Comparison of ENCODE assay signal across 8 mouse cellular contexts in the genomic region with DNA sequence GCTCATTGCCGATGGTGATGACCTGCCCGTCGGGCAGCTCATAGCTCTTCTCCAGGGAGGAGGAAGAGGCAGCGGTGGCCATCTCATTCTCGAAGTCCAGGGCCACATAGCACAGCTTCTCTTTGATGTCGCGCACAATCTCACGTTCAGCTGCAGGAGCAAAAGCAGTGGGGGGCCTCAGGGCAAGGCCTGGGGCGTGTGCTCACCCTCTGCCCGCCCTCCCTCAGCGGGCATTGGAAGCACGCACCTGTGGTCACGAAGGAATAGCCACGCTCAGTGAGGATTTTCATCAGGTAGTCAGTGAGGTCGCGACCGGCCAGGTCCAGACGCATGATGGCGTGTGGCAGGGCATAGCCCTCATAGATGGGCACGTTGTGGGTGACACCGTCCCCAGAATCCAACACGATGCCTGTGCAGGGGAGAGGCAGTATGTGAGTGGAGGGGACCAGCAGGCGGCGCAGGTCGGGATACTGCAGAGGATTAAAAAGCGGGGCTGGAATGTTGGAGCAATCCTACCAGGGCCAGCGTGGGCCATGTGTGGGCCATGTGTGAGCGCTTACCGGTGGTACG. TPM values are rescaled to one million over a fixed set of nuclear protein-coding genes. Genes with fewer than 3 reads are reported as not detected.
DNase-seq lines count a peak whose midpoint lies in the region; ATAC-seq and TF ChIP-seq lines count a peak whose summit lies in the region.

No protein-coding gene starts in this region.

- H3K4me1 ChIP-seq in heart, embryonic 15.5 days (replicated peaks) = peaks cover 22% of the 10 kb centered on the region
- H3K4me1 ChIP-seq in embryonic facial prominence, embryonic 11.5 days (ENCODE audit: control insufficient read depth, insufficient read depth, low read length) = peaks cover 5% of the 10 kb centered on the region; the same call in 1 of the 2 replicates
- H3K4me1 ChIP-seq in hindbrain, postnatal 0 days (ENCODE audit: insufficient read depth, low read length) = peaks cover 11% of the 10 kb centered on the region
- peaks cover 18% of the 10 kb centered on the region for H3K4me1 ChIP-seq in neural tube, embryonic 12.5 days

- intact Hi-C loops in heart, postnatal 10 days (cut with DNase I) = no loop called here

- H3K4me2 ChIP-seq in heart, embryonic 15.5 days = 0 out of 2 replicates have a peak overlapping the region, but pooled peaks have one; percentile 31
- no peak overlapping the region; the same call in 1 of the 2 replicates for H3K4me2 ChIP-seq in embryonic facial prominence, embryonic 11.5 days (ENCODE audit: low read depth, low read length)
- H3K4me2 ChIP-seq in hindbrain, postnatal 0 days (ENCODE audit: low read depth, low read length) = peak overlapping the region; percentile 69
- H3K4me2 ChIP-seq in neural tube, embryonic 12.5 days (replicated peaks) = peak overlapping the region; percentile 62

- H3K4me3 ChIP-seq in heart, embryonic 15.5 days = peak overlapping the region; percentile 3
- H3K4me3 ChIP-seq in embryonic facial prominence, embryonic 11.5 days (ENCODE audit: low read depth, low read length) = peak overlapping the region; percentile 20
- peak overlapping the region; percentile 39 for H3K4me3 ChIP-seq in hindbrain, postnatal 0 days (ENCODE audit: low read length)
- peak overlapping the region; percentile 33 for H3K4me3 ChIP-seq in neural tube, embryonic 12.5 days

- H3K27me3 ChIP-seq in heart, embryonic 15.5 days = peaks cover 75% of the 10 kb centered on the region
- H3K27me3 ChIP-seq in embryonic facial prominence, embryonic 11.5 days (ENCODE audit: control insufficient read depth, insufficient read depth, low read length) = peaks cover 46% of the 10 kb centered on the region
- peaks cover 25% of the 10 kb centered on the region for H3K27me3 ChIP-seq in hindbrain, postnatal 0 days (ENCODE audit: insufficient read depth, low read length)
- H3K27me3 ChIP-seq in neural tube, embryonic 12.5 days (replicated peaks) = peaks cover 77% of the 10 kb centered on the region

- H3K9me3 ChIP-seq in heart, embryonic 15.5 days (replicated peaks) = no peaks in the 10 kb centered on the region
- no peaks in the 10 kb centered on the region for H3K9me3 ChIP-seq in embryonic facial prominence, embryonic 11.5 days (replicated peaks; ENCODE audit: control insufficient read depth, low read length)
- no peaks in the 10 kb centered on the region for H3K9me3 ChIP-seq in hindbrain, postnatal 0 days (ENCODE audit: low read length)
- no peaks in the 10 kb centered on the region for H3K9me3 ChIP-seq in neural tube, embryonic 12.5 days

- no peak for DNase-seq in heart, postnatal 10 days
- peak; percentile 17 for DNase-seq in embryonic facial prominence, embryonic 11.5 days (ENCODE audit: low spot score)
- peak; percentile 34 for DNase-seq in hindbrain, postnatal 0 days (ENCODE audit: low spot score)
- DNase-seq in right cerebral cortex, adult 18-20 months = no peak
- no peak for DNase-seq in testis, postnatal 14 days (ENCODE audit: low spot score)
- no peak for DNase-seq in right cerebral cortex, postnatal 36 days (ENCODE audit: low spot score in 2 of 2)

- H3K36me3 ChIP-seq in heart, embryonic 15.5 days = no peaks in the 10 kb centered on the region
- H3K36me3 ChIP-seq in embryonic facial prominence, embryonic 11.5 days (replicated peaks; ENCODE audit: control insufficient read depth, insufficient read depth, low read depth, low read length) = no peaks in the 10 kb centered on the region
- no peaks in the 10 kb centered on the region for H3K36me3 ChIP-seq in hindbrain, postnatal 0 days (ENCODE audit: insufficient read depth, low read length)
- no peaks in the 10 kb centered on the region for H3K36me3 ChIP-seq in neural tube, embryonic 12.5 days

- no peak overlapping the region for H3K27ac ChIP-seq in heart, embryonic 15.5 days
- no peak overlapping the region for H3K27ac ChIP-seq in embryonic facial prominence, embryonic 11.5 days (replicated peaks; ENCODE audit: low read depth, low read length)
- peak overlapping the region; percentile 77 for H3K27ac ChIP-seq in hindbrain, postnatal 0 days
- no peak overlapping the region for H3K27ac ChIP-seq in neural tube, embryonic 12.5 days

- no peak for ATAC-seq in heart, embryonic 15.5 days (replicated peaks; ENCODE audit: insufficient number of reproducible peaks, insufficient read depth, low FRiP score, low read depth)
- ATAC-seq in embryonic facial prominence, embryonic 11.5 days (replicated peaks; ENCODE audit: insufficient number of reproducible peaks, low FRiP score, low TSS enrichment, low read depth) = no peak
- peak; percentile 48 for ATAC-seq in hindbrain, postnatal 0 days
- ATAC-seq in neural tube, embryonic 12.5 days (ENCODE audit: low FRiP score, low read depth) = peak; percentile 57; the same call in 1 of the 2 replicates

- TF ChIP-seq CTCF in hindbrain, postnatal 0 days (IDR thresholded peaks at IDR 0.05; ENCODE audit: low read depth) = peak; percentile 64

- no peak overlapping the region for H3K9ac ChIP-seq in heart, embryonic 15.5 days
- no peak overlapping the region for H3K9ac ChIP-seq in embryonic facial prominence, embryonic 11.5 days (replicated peaks; ENCODE audit: low read length)
- H3K9ac ChIP-seq in hindbrain, postnatal 0 days (replicated peaks; ENCODE audit: low read length) = peak overlapping the region; percentile 55
- peak overlapping the region; percentile 35; the same call in 1 of the 2 replicates for H3K9ac ChIP-seq in neural tube, embryonic 12.5 days

- 14% methylated on average over 30 of the region's 30 CpGs for WGBS in heart, embryonic 15.5 days
- WGBS in embryonic facial prominence, embryonic 11.5 days = 8% methylated on average over 30 of the region's 30 CpGs
- WGBS in hindbrain, postnatal 0 days = 11% methylated on average over 30 of the region's 30 CpGs
- WGBS in neural tube, embryonic 12.5 days = 13% methylated on average over 30 of the region's 30 CpGs

RNA-seq across cellular contexts. Expression of a gene that starts 1.9 kb away (rescaled TPM):
- 179 and 184 TPM in 2 replicates for polyA plus RNA-seq in heart, embryonic 15.5 days (2015; fragmentation: Nextera tagmentation; extraction: Ambion mirVana)
- total RNA-seq in heart, postnatal 10 days (2021) = 100 to 1,000 TPM; 224 to 226 TPM
- polyA plus RNA-seq in embryonic facial prominence, embryonic 11.5 days (2014; fragmentation: Nextera tagmentation; extraction: Ambion mirVana) = 4.9 and 10.2 TPM in 2 replicates
- 21.2 and 139 TPM in 2 replicates for total RNA-seq in hindbrain, postnatal 0 days (2014; rRNA removed)
- 13.9 and 15.1 TPM in 2 replicates for polyA plus RNA-seq in hindbrain, postnatal 0 days (2015; fragmentation: Nextera tagmentation; extraction: Ambion mirVana)
- 56.3 and 78.1 TPM in 2 replicates for polyA plus RNA-seq in neural tube, embryonic 12.5 days (2016; fragmentation: Nextera tagmentation; extraction: Ambion mirVana)

RNA-seq across cellular contexts. Expression of a gene that starts 32.7 kb away (rescaled TPM):
- polyA plus RNA-seq in heart, embryonic 15.5 days (2015; fragmentation: Nextera tagmentation; extraction: Ambion mirVana) = 2.2 and 2.9 TPM in 2 replicates
- 1 to 10 TPM; 3.1 to 3.2 TPM for total RNA-seq in heart, postnatal 10 days (2021)
- 5.6 and 6.9 TPM in 2 replicates for polyA plus RNA-seq in embryonic facial prominence, embryonic 11.5 days (2014; fragmentation: Nextera tagmentation; extraction: Ambion mirVana)
- total RNA-seq in hindbrain, postnatal 0 days (2014; rRNA removed) = 13.4 and 14.8 TPM in 2 replicates
- 5.0 and 6.4 TPM in 2 replicates for polyA plus RNA-seq in hindbrain, postnatal 0 days (2015; fragmentation: Nextera tagmentation; extraction: Ambion mirVana)
- 8.2 and 8.5 TPM in 2 replicates for polyA plus RNA-seq in neural tube, embryonic 12.5 days (2016; fragmentation: Nextera tagmentation; extraction: Ambion mirVana)

RNA-seq across cellular contexts. Expression of a gene that starts 56.4 kb away (rescaled TPM):
- polyA plus RNA-seq in heart, embryonic 15.5 days (2015; fragmentation: Nextera tagmentation; extraction: Ambion mirVana) = 21.1 and 25.4 TPM in 2 replicates
- 10 to 100 TPM; 14.5 to 14.6 TPM for total RNA-seq in heart, postnatal 10 days (2021)
- polyA plus RNA-seq in embryonic facial prominence, embryonic 11.5 days (2014; fragmentation: Nextera tagmentation; extraction: Ambion mirVana) = 55.2 and 63.0 TPM in 2 replicates
- 23.0 and 36.3 TPM in 2 replicates for total RNA-seq in hindbrain, postnatal 0 days (2014; rRNA removed)
- polyA plus RNA-seq in hindbrain, postnatal 0 days (2015; fragmentation: Nextera tagmentation; extraction: Ambion mirVana) = 15.4 and 21.0 TPM in 2 replicates
- 38.5 and 39.8 TPM in 2 replicates for polyA plus RNA-seq in neural tube, embryonic 12.5 days (2016; fragmentation: Nextera tagmentation; extraction: Ambion mirVana)

Comparison
In these comparisons a context has a peak if more than half of its experiments do, and no peak if none do; other contexts are left out.
1. ATAC-seq: peak in hindbrain, postnatal 0 days (single experiment) and neural tube, embryonic 12.5 days (single experiment); none in heart, embryonic 15.5 days (single experiment) and embryonic facial prominence, embryonic 11.5 days (single experiment).
2. H3K9ac ChIP-seq: peak in hindbrain, postnatal 0 days (single experiment) and neural tube, embryonic 12.5 days (single experiment); none in heart, embryonic 15.5 days (single experiment) and embryonic facial prominence, embryonic 11.5 days (single experiment).
3. DNase-seq: peak in embryonic facial prominence, embryonic 11.5 days (single experiment) and hindbrain, postnatal 0 days (single experiment); none in heart, postnatal 10 days (0 of 2), right cerebral cortex, adult 18-20 months (single experiment), testis, postnatal 14 days (single experiment) and right cerebral cortex, postnatal 36 days (0 of 2).
4. Peak in every context shown above with its lines, with median percentiles within 50 percentile points of each other: H3K4me3 ChIP-seq.